Mouse (Mus musculus) urinary bladder, adult 2 months (tissue): ENCODE measurements around the gene Pex16. TPM values are rescaled to one million over a fixed set of nuclear protein-coding genes. Genes with fewer than 3 reads are reported as not detected.

Experiments
- DNase-seq: peaks from one replicate; pipeline ENCODE4 v3.0.0; 2022; ENCODE audit warnings: low spot score
- polyA plus RNA-seq: library from polyadenylated mRNA; depleted of rRNA; stranded (reverse); fragments of >200 nt; gene quantifications from 2 replicates; pipeline ENCODE4 v1.2.3, GENCODE M21; 2012; rRNA removed

The Pex16 gene
- polyA plus RNA-seq, 1 experiment: 41.1 TPM

GRCm38 (mm10) chr2:92422388-92423135, 48.1 kb downstream of the Pex16 start:
- DNase-seq: no peak

DNA sequence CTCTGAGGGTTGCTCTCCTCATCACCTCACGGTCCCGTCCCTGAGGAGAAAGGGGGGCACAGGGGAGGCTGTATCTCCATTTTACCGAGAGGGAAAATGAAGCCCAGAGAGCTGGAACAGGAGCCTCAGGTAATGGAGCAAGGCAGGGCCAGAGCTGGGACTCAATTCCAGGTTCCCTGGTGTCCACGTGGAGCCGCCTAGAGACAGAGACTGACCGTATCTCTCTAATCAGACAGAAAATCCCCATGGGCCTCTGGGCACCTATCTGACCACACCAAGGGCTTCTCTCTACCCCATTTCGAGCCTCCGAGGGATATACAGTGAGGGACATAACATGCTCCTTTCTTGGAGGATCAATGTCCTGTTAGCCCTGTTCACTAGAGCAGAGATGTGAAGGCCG, 48.7 kb downstream of the Pex16 start:
- no peak for DNase-seq

DNA sequence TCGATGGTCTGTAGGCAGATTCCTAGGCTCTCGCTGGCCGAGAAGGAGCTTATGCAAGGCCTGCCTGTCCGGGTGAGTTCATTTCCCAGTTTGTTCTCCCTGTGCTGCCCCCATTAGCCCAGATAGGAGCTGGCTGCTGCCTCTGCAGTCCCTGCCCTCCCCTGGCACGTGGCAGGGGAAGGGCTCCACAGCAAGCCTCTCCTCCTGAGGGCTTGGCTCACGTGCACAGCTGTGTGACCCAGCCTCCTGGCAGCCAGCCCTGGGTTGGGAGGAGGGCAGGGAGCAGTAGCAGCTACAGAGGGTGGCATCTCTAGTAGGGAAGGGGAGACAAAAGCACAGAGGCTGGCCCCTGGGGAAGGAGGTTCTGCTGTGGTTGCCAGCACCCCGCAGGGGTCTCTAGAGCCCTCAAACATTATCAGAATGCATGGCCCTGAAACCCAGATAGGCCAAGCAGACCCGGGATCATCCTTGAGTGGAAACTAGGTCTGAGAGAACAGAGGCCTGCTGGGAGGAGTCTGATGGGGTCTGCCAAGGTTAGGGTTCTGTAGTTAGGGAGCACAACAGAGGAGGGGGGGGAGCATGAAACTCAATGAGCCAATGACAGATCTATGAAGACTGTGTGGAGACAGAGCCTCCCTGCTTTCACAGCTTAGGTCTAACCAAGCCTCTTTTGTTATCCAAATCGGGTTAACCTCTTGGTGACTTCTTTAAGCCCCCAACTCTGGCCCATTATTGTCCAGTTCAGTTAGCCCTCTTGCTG, 49.4 kb downstream of the Pex16 start:
- peak; percentile 94 for DNase-seq

DNA sequence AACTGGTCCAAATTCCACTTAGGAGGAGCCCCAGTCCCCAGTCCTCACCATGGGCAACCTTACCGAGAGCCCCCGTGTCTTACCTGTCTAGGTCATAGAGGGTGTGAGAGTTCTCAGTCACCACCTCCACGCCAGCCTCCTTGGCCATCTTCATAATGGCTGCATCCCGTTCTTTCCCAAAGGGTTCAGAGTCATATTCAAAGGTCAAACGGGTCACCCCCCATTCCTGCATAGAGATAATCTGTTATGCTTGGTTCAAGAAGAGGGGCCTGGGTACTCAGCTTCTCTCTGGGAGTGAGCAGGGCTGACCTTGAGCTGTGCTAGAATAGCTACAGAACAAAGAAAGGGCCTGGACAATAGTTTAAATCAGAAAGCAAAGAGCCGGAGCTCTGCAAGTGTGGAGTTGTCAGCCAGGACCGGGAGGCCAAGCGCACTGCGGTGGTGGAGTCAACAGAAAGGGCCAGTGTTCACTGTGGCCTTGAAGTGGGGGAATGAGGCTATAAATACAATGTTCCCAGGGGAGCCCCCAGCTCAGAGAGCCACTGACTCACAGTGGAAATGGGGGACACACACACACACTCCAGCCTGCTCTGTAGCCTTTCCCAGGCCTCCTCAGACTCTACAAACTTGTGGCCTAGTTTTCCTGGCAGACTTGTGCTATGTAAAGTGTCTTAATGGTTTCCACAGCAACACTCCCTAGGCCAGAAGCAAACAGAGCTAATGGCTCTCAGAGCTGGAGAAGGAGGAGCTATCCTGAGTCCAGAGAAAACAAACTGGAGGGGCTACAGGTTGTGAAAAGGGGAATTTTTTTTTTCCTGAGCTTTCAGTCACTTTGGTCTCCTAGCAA, 50.2 kb downstream of the Pex16 start:
- no peak for DNase-seq

- DNase-seq: no peak
Measured at GRCm38 (mm10) chr2:92425366-92425765, 50.9 kb downstream of the Pex16 start.

- DNase-seq: no peak
Measured at GRCm38 (mm10) chr2:92426426-92426825, 52.0 kb downstream of the Pex16 start.

GRCm38 (mm10) chr2:92427882-92428281, 53.4 kb downstream of the Pex16 start:
- DNase-seq: peak; percentile 61

DNA sequence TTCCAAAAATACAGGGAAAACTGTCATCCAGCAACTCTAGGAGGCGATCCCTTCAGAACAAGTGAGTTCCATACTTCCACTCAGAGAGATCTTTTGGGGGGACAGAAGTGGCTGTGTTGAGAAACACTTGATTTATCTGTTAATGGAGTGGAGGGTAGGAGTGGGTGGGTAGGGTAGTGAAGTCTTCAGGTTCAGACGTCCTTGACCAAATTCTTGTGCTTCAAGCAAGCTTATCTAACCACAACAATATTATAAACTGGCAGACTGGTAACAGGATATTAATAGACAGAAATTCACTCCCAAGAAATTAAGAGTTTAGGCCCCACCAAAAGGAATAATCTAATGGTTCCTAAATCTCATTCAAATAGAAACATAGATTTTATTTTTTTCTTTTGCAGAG, 55.6 kb downstream of the Pex16 start:
- DNase-seq: no peak

Other genes with a start within 250 kb of the Pex16 start
- 10.6 and 13.2 TPM in 2 replicates for gene Large2, start 193 bp downstream of the Pex16 start, polyA plus RNA-seq
- gene 1700029I15Rik, start 7.9 kb downstream of the Pex16 start, polyA plus RNA-seq: 2.3 and 3.4 TPM in 2 replicates
- gene Mapk8ip1, start 26.6 kb downstream of the Pex16 start, polyA plus RNA-seq: 15.8 and 22.8 TPM in 2 replicates
- 36.2 and 36.7 TPM in 2 replicates for gene Cry2, start 59.4 kb downstream of the Pex16 start, polyA plus RNA-seq
- 15.8 and 16.8 TPM in 2 replicates for gene Slc35c1, start 85.9 kb downstream of the Pex16 start, polyA plus RNA-seq
- 9.3 and 11.1 TPM in 2 replicates for gene Chst1, start 225.0 kb downstream of the Pex16 start, polyA plus RNA-seq